Mouse (Mus musculus): ENCODE results near the gene Carm1. TPM values are rescaled to one million over a fixed set of nuclear protein-coding genes. Genes with fewer than 3 reads are reported as not detected.

Carm1 gene
- total and polyA plus RNA-seq, 3 experiments, result 21.5 to 111 (median 42.2) TPM

DNA sequence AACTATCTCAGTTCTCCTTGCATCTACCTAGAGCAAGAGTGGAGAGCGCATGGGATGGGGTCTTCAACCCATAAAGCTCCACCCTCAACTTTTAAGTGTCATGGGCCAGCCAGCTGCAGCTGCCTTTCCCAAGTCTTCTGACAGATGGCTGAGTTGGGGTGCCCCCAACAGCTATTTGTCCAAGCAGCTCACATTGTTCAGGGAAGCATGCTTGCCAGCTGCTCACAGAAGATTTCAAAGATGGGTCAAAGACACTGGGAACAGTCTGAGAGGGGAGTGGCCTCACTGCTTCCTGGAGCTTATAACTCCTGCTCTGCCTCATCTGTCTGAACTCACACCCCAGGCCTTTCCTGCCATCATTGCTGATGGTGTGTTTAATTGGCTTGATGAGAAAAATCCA lies 29.6 kb downstream of the Carm1 start:
- dilution Hi-C loops (cut with MboI; ENCODE audit: extremely low pct_ligation_motif_present, extremely low pct_unique_long_range_greater_than_20kb, low sequenced_read_pairs) (no loop called here), in situ Hi-C loops (cut with MboI; ENCODE audit: low pct_ligation_motif_present, low pct_unique_long_range_greater_than_20kb, low sequenced_read_pairs) (no loop called here)
- no peaks in the 10 kb centered on the region for H3K9me3 ChIP-seq (replicated peaks; ENCODE audit: low read length)
- TF ChIP-seq MAFK (IDR thresholded peaks at IDR 0.05; ENCODE audit: insufficient replicate concordance, low read length), result no peak
- no peak for TF ChIP-seq POLR2A (IDR thresholded peaks at IDR 0.05; ENCODE audit: low read depth, low read length)
- TF ChIP-seq MEF2A (IDR thresholded peaks at IDR 0.05; ENCODE audit: borderline replicate concordance, low read depth, low read length), result no peak
- no peak for TF ChIP-seq RCOR1 (conservative IDR thresholded peaks at IDR 0.05; ENCODE audit: low read depth, low read length)
- TF ChIP-seq USF2 (conservative IDR thresholded peaks at IDR 0.05; ENCODE audit: low read depth, low read length), result no peak
- TF ChIP-seq EP300 (IDR thresholded peaks at IDR 0.05; ENCODE audit: low read length), result no peak
- no peak for TF ChIP-seq IRF4 (IDR thresholded peaks at IDR 0.05; ENCODE audit: low read depth, low read length)
- TF ChIP-seq SMC3 (IDR thresholded peaks at IDR 0.05; ENCODE audit: low read depth, low read length), result no peak
- no peak for TF ChIP-seq PAX5 (IDR thresholded peaks at IDR 0.05; ENCODE audit: low read length)
- no peak for TF ChIP-seq UBTF (IDR thresholded peaks at IDR 0.05; ENCODE audit: low read depth, low read length)
- H3K79me2 ChIP-seq (replicated peaks; ENCODE audit: control insufficient read depth, extremely low read depth, insufficient read depth, poor library complexity, severe bottlenecking), result no peaks in the 10 kb centered on the region
- H3K36me3 ChIP-seq (replicated peaks in 1 of 2; ENCODE audit: control insufficient read depth in 1 of 2, insufficient read depth in 1 of 2, low read length in 1 of 2), result peaks cover 67 to 95% of the 10 kb centered on the region in 2 experiments
- DNase-seq (ENCODE audit: extremely low read depth), result no peak
- H3K4me3 ChIP-seq (replicated peaks in 1 of 3; ENCODE audit: low read depth in 2 of 3, low read length in 2 of 3, poor library complexity in 1 of 3), result no peak overlapping the region
- H3K27ac ChIP-seq (ENCODE audit: insufficient read depth, low read depth), result no peak overlapping the region
- H3K4me1 ChIP-seq (ENCODE audit: control insufficient read depth in 1 of 2, insufficient read depth in 2 of 2), result no peaks in the 10 kb centered on the region
- no peaks in the 10 kb centered on the region for H3K27me3 ChIP-seq (replicated peaks)
- H3K9ac ChIP-seq (ENCODE audit: insufficient read depth, low read depth), result no peak overlapping the region
- no peak overlapping the region for H3K4me2 ChIP-seq (ENCODE audit: insufficient read depth, low read depth, poor library complexity, severe bottlenecking)

DNA sequence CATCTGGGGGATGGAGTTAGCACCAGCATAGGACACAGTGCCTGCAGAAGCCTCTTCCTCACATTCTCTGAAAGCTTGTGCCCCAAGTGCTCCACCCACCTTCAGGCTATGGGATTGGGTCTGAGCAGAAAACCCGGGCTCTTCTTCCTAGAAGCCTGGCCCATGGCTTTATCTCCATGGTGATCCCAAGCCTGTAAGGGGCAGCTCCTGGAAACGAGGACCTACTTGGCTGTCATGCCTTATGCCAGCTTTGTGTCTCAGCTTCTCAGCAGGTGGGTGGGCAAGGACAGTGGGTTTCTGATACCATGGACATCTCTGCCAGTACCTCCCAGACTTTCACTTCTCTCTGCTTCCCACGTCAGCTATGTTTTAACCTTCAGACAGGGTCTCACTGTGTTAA lies 31.5 kb downstream of the Carm1 start:
- no peak overlapping the region for H3K27ac ChIP-seq (ENCODE audit: insufficient read depth, low read depth)
- H3K79me2 ChIP-seq (replicated peaks; ENCODE audit: control insufficient read depth, extremely low read depth, insufficient read depth, poor library complexity, severe bottlenecking), result no peaks in the 10 kb centered on the region
- H3K4me2 ChIP-seq (ENCODE audit: insufficient read depth, low read depth, poor library complexity, severe bottlenecking), result no peak overlapping the region
- H3K4me3 ChIP-seq (replicated peaks in 1 of 3; ENCODE audit: low read depth in 2 of 3, low read length in 2 of 3, poor library complexity in 1 of 3), result no peak overlapping the region
- no peak for DNase-seq (ENCODE audit: extremely low read depth)
- no peaks in the 10 kb centered on the region for H3K27me3 ChIP-seq (replicated peaks)
- H3K9ac ChIP-seq (ENCODE audit: insufficient read depth, low read depth), result no peak overlapping the region
- no peak for TF ChIP-seq NELFE (IDR thresholded peaks at IDR 0.05; ENCODE audit: low read depth, low read length)
- TF ChIP-seq USF2 (conservative IDR thresholded peaks at IDR 0.05; ENCODE audit: low read depth, low read length), result no peak
- no peak for TF ChIP-seq TBP (conservative IDR thresholded peaks at IDR 0.05; ENCODE audit: low read depth, low read length)
- no peak for TF ChIP-seq POLR2AphosphoS2 (IDR thresholded peaks at IDR 0.05; ENCODE audit: low read depth, low read length)
- dilution Hi-C loops (cut with MboI; ENCODE audit: extremely low pct_ligation_motif_present, extremely low pct_unique_long_range_greater_than_20kb, low sequenced_read_pairs) (no loop called here), in situ Hi-C loops (cut with MboI; ENCODE audit: low pct_ligation_motif_present, low pct_unique_long_range_greater_than_20kb, low sequenced_read_pairs) (no loop called here)
- no peaks in the 10 kb centered on the region for H3K9me3 ChIP-seq (replicated peaks; ENCODE audit: low read length)
- H3K4me1 ChIP-seq (ENCODE audit: control insufficient read depth in 1 of 2, insufficient read depth in 2 of 2), result no peaks in the 10 kb centered on the region
- H3K36me3 ChIP-seq (replicated peaks in 1 of 2; ENCODE audit: control insufficient read depth in 1 of 2, insufficient read depth in 1 of 2, low read length in 1 of 2), result peaks cover 70 to 95% of the 10 kb centered on the region in 2 experiments

DNA sequence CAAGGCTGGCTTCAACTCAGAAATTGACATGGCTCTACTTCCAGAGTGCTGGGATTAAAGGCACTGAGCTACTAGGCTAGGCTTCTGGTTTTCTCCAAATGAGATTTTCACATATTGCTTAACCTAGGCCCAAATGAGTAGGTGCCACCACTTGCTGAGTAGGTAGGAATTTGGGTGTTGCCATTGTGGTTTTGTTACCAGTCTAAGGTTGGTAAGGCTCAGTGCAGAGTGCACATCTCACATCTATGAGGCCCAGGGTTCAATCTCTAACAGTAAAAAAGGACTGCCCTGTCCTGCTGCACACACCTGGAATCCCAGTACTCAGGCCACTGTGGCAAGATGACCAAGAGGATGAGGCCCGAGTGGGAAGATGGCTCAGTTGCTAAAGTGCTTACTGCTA lies 38.7 kb downstream of the Carm1 start:
- Histone ChIP-seq H3K36me3 (replicated peaks in 1 of 2; ENCODE audit: control insufficient read depth in 1 of 2, insufficient read depth in 1 of 2, low read length in 1 of 2) (peaks cover 82 to 100% of the 10 kb centered on the region in 2 experiments), H3K9me3 (replicated peaks; ENCODE audit: low read length) (no peaks in the 10 kb centered on the region), H3K9ac (ENCODE audit: insufficient read depth, low read depth) (no peak overlapping the region), H3K79me2 (replicated peaks; ENCODE audit: control insufficient read depth, extremely low read depth, insufficient read depth, poor library complexity, severe bottlenecking) (no peaks in the 10 kb centered on the region), H3K4me2 (ENCODE audit: insufficient read depth, low read depth, poor library complexity, severe bottlenecking) (no peak overlapping the region), H3K27me3 (replicated peaks) (no peaks in the 10 kb centered on the region), H3K4me1 (ENCODE audit: control insufficient read depth in 1 of 2, insufficient read depth in 2 of 2) (peaks cover 4 to 26% of the 10 kb centered on the region in 2 experiments), H3K27ac (ENCODE audit: insufficient read depth, low read depth) (no peak overlapping the region), H3K4me3 (replicated peaks in 1 of 3; ENCODE audit: low read depth in 2 of 3, low read length in 2 of 3, poor library complexity in 1 of 3) (no peak overlapping the region)
- TF ChIP-seq USF2 (conservative IDR thresholded peaks at IDR 0.05; ENCODE audit: low read depth, low read length) (no peak), MAX (IDR thresholded peaks at IDR 0.05; ENCODE audit: low read length) (no peak), NELFE (IDR thresholded peaks at IDR 0.05; ENCODE audit: low read depth, low read length) (no peak), POLR2A (IDR thresholded peaks at IDR 0.05; ENCODE audit: low read depth, low read length) (no peak), TBP (conservative IDR thresholded peaks at IDR 0.05; ENCODE audit: low read depth, low read length) (no peak), CTCF (conservative IDR thresholded peaks at IDR 0.05 in 1 of 2, IDR thresholded peaks at IDR 0.05 in 1 of 2; ENCODE audit: low read depth in 2 of 2, low read length in 2 of 2) (no peak), MAFK (IDR thresholded peaks at IDR 0.05; ENCODE audit: insufficient replicate concordance, low read length) (no peak), TCF12 (IDR thresholded peaks at IDR 0.05; ENCODE audit: low read depth, low read length) (no peak), ETS1 (conservative IDR thresholded peaks at IDR 0.05; ENCODE audit: low read depth, low read length) (no peak)
- dilution Hi-C loops (cut with MboI; ENCODE audit: extremely low pct_ligation_motif_present, extremely low pct_unique_long_range_greater_than_20kb, low sequenced_read_pairs) (no loop called here), in situ Hi-C loops (cut with MboI; ENCODE audit: low pct_ligation_motif_present, low pct_unique_long_range_greater_than_20kb, low sequenced_read_pairs) (no loop called here)
- DNase-seq (ENCODE audit: extremely low read depth), result no peak
